Mouse (Mus musculus) C2C12 (cell line): ENCODE data around the gene Amdhd2. TPM values are rescaled to one million over a fixed set of nuclear protein-coding genes. Genes with fewer than 3 reads are reported as not detected.
"Not testable (repeated sequence)": the region's sequence is repeated elsewhere in the genome, so short reads cannot be mapped to it uniquely, and the experiment has no call there.

ENCODE experiments used
- H3K27me3 ChIP-seq: one replicate; pipeline ENCODE4 v1.6.1; 2011; ENCODE audit not compliant: control insufficient read depth, insufficient read depth, insufficient read length
- H3K36me3 ChIP-seq: one replicate; pipeline ENCODE4 v1.6.1; 2011; ENCODE audit not compliant: control insufficient read depth, insufficient read depth
- H3K4me3 ChIP-seq: one replicate; pipeline ENCODE4 v1.5.1; 2011; ENCODE audit warnings: mild to moderate bottlenecking, control low read depth; ENCODE audit not compliant: poor library complexity, insufficient read depth, severe bottlenecking
- H3K79me2 ChIP-seq: one replicate; pipeline ENCODE4 v1.6.1; 2011; ENCODE audit not compliant: control insufficient read depth, insufficient read depth
- H3K79me3 ChIP-seq: one replicate; pipeline ENCODE4 v1.6.1; 2011; ENCODE audit warnings: low read depth, control low read depth
- H3ac ChIP-seq: one replicate; pipeline ENCODE3; 2011; ENCODE audit warnings: low read depth; ENCODE audit not compliant: control insufficient read depth, insufficient read length
- CEBPB ChIP-seq: IDR thresholded peaks from one replicate; pipeline ENCODE4 v1.6.1; 2011; ENCODE audit warnings: low read depth, mild to moderate bottlenecking, control low read depth, moderate library complexity
- CTCF ChIP-seq: IDR thresholded peaks from one replicate; pipeline ENCODE4 v1.5.1; 2011; ENCODE audit not compliant: control insufficient read depth, insufficient read depth, insufficient read length
- FOSL1 ChIP-seq: IDR thresholded peaks from one replicate; pipeline ENCODE4 v1.8.0; 2011; ENCODE audit warnings: mild to moderate bottlenecking, low read length; ENCODE audit not compliant: poor library complexity, insufficient read depth, severe bottlenecking
- MAX ChIP-seq: IDR thresholded peaks from one replicate; pipeline ENCODE4 v1.6.1; 2011; ENCODE audit warnings: mild to moderate bottlenecking, control low read depth
- MYOD1 ChIP-seq: IDR thresholded peaks from one replicate; pipeline ENCODE4 v1.6.1; 2011; ENCODE audit warnings: low read depth; ENCODE audit not compliant: control insufficient read depth, insufficient read length
- MYOG ChIP-seq: IDR thresholded peaks from one replicate; pipeline ENCODE4 v1.6.1; 2011; ENCODE audit not compliant: control insufficient read depth, insufficient read length; ENCODE audit errors: extremely low read depth
- USF1 ChIP-seq: IDR thresholded peaks from one replicate; pipeline ENCODE4 v1.6.1; 2011; ENCODE audit warnings: low read depth, mild to moderate bottlenecking, control low read depth, moderate library complexity
- polyA plus RNA-seq: library from polyadenylated mRNA; unstranded; fragments of >200 nt; fragmentation: generic; extraction: Trizol; gene quantifications from one replicate; pipeline ENCODE4 v1.2.1, GENCODE M21; 2012; ENCODE audit warnings: missing spikeins

Amdhd2 gene
- polyA plus RNA-seq, 1 experiment: 41.9 TPM

DNA sequence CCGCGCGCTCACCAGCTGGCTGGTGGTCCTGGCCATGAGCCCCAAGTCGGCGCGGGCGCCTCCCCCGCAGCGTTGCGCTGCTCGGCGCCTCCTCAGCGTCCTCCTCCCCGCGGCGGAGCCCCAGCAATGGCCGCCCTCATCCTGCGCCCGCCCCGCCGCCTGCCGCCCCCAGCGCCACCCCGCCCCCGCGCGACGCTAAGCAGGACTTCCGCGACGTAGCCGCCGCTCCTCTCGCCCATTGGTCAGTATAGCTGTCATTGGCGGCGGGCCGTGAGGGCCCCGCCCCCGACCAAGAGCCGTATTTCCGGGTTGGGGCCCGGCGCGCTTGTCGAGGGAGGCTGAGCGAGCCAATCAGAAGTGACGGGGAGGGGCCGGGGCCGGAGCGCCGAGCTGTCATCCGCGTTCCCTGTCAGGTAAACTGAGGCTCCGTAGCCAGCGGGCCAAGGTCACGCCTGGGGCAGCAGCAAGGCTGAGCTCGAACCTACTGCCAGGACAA lies 22.1 kb downstream of the Amdhd2 start:
- Histone ChIP-seq H3K79me2 (peaks cover 48% of the 10 kb centered on the region), H3ac (peak overlapping the region; percentile 92), H3K27me3 (no peaks in the 10 kb centered on the region), H3K4me3 (peak overlapping the region; percentile 69), H3K36me3 (peaks cover 8% of the 10 kb centered on the region), H3K79me3 (peaks cover 40% of the 10 kb centered on the region)
- TF ChIP-seq MYOD1 (no peak), CEBPB (no peak), CTCF (no peak), USF1 (no peak), FOSL1 (no peak), MYOG (no peak), MAX (no peak)

DNA sequence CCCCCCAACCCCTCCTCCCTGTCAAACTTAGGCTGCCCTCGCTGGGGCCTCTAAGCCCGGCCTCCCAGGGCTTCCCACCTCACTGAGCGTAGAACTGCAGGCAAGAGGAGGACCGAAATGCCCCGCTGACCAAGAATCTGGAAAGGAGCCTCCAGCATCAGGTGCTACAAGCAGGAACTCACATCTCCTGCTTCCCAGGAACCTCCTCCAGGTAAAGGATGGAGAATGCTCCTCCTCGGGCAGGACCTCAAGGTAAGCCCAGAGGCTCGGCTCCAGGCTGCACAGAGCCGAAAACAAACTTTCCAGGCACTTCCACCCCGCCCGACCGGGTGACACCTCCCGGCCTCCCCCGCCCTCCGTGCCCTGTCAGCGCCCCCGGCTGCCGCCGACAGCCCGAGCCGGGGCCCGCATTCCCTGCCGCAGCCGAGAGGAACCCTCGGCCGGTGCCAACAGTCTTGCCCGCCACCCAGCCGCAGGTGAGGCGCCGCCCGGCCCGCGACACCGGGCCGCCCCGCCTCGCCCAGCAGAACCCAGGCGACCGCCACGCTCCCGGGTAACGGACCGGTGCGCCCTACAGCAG lies 22.6 kb downstream of the Amdhd2 start:
- H3K79me3 ChIP-seq: peaks cover 43% of the 10 kb centered on the region
- peaks cover 8% of the 10 kb centered on the region for H3K36me3 ChIP-seq
- H3K4me3 ChIP-seq: peak overlapping the region; percentile 69
- H3K79me2 ChIP-seq: peaks cover 53% of the 10 kb centered on the region
- TF ChIP-seq MYOG (no peak), MYOD1 (no peak), CTCF (no peak), CEBPB (no peak), MAX (no peak), FOSL1 (no peak), USF1 (no peak)
- H3ac ChIP-seq: peak overlapping the region; percentile 92
- no peaks in the 10 kb centered on the region for H3K27me3 ChIP-seq

DNA sequence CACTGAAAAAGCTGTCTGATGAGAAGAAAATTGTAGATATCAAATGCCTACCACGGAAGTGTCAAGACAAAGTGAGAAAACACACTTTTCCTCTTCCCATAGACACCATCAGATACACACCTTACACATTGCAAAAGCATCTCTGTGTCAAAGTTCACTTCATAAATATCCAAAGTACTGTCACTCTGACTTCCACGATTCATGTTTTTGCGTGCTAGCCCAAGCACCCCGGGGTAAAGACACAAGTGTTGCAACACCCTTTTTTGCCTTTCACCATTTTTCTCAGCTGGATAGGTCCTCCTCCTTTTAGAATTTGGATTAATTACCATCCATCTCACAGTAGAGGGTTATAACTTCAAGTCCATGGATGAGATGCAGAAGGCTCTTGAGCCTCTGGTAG lies 23.6 kb downstream of the Amdhd2 start:
- H3ac ChIP-seq: no peak overlapping the region
- H3K79me3 ChIP-seq: peaks cover 43% of the 10 kb centered on the region
- peaks cover 58% of the 10 kb centered on the region for H3K79me2 ChIP-seq
- TF ChIP-seq USF1: no peak
- TF ChIP-seq CTCF: no peak
- no peak for TF ChIP-seq MAX
- TF ChIP-seq MYOG: no peak
- TF ChIP-seq MYOD1: no peak
- H3K36me3 ChIP-seq: peaks cover 8% of the 10 kb centered on the region
- no peak overlapping the region for H3K4me3 ChIP-seq
- H3K27me3 ChIP-seq: no peaks in the 10 kb centered on the region

DNA sequence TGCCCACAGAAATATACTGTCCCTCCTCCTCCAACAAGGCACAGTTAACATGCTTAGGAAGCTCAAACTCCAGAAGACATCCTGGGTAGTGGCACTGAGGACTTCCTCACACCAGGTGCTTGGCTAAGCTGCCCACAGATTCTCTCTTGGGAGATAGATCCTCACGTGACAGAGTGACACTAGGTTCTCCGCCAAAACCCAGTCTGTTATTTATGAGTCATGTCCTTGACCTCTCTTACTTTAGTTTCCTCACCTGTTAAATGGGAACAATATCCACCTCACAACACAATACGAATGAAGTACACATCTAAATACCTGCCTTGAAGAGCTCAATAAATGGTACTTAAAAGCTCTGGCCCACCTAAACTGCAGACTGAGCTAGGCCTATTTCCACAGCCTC lies 24.3 kb downstream of the Amdhd2 start:
- Histone ChIP-seq H3K79me2 (peaks cover 65% of the 10 kb centered on the region), H3K36me3 (peaks cover 8% of the 10 kb centered on the region), H3K27me3 (no peaks in the 10 kb centered on the region), H3ac (no peak overlapping the region), H3K4me3 (no peak overlapping the region), H3K79me3 (peaks cover 47% of the 10 kb centered on the region)
- TF ChIP-seq USF1 (no peak), CEBPB (no peak)

DNA sequence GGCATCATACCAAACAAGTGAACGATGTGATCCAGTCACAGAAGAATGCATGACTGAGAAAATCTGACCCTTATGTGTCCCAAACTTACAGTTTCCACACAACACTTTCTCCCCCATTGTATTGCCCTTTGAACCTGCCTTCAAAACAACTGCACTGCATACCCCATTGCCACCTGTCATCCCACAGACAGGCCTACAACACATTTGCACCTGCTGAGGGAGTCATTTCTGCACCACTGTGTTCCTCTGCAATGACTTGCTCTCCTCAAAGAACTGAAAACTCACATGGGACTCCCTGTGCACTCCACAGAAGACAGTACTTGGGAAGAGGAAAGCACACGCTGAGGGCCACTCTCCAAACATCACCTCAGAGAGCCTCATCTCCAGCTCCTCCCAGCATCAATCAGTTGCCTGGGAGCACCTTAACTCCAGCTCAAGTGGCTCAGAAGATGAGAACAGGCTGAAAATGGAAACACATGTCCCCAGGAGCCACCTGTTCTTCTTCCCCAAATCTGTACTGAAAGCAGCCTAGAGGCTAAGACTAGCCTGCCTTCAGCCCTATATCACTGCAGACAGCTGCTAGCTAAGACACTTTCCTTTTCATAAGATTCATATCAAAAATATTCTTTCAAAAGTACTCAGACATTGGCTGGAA lies 26.2 kb downstream of the Amdhd2 start:
- no peak for TF ChIP-seq CTCF
- TF ChIP-seq MYOD1: no peak
- no peak for TF ChIP-seq MAX
- no peak for TF ChIP-seq MYOG
- no peak for TF ChIP-seq USF1
- TF ChIP-seq FOSL1: no peak
- TF ChIP-seq CEBPB: no peak
- no peak overlapping the region for H3ac ChIP-seq
- H3K36me3 ChIP-seq: peaks cover 8% of the 10 kb centered on the region
- peaks cover 84% of the 10 kb centered on the region for H3K79me2 ChIP-seq
- no peak overlapping the region for H3K4me3 ChIP-seq
- no peaks in the 10 kb centered on the region for H3K27me3 ChIP-seq
- H3K79me3 ChIP-seq: peaks cover 62% of the 10 kb centered on the region

DNA sequence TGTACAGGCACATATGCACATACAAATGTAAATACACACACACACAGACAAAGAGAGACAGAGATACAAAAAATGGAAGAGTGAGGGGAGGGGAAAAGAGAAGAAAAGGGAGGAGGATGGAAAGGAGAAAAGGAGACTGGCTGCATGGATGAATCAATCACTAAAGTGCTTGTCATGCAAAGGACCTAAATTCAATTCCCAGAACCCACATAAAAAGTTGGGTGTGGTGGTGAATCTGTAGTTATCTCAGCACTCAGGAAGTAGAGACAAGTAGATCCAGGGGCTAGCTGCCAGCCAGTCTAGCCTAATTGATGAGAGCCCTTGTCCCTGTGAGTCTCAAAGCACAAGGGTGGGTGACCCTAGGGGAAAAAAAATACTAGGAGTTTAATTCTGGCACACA lies 29.5 kb downstream of the Amdhd2 start:
- Histone ChIP-seq H3ac (no peak overlapping the region), H3K4me3 (no peak overlapping the region), H3K27me3 (no peaks in the 10 kb centered on the region), H3K79me3 (peaks cover 71% of the 10 kb centered on the region), H3K36me3 (peaks cover 8% of the 10 kb centered on the region), H3K79me2 (peaks cover 95% of the 10 kb centered on the region)
- no peak for TF ChIP-seq CTCF
- TF ChIP-seq MYOD1: no peak
- no peak for TF ChIP-seq FOSL1
- no peak for TF ChIP-seq USF1
- TF ChIP-seq CEBPB: no peak
- no peak for TF ChIP-seq MAX
- TF ChIP-seq MYOG: no peak

DNA sequence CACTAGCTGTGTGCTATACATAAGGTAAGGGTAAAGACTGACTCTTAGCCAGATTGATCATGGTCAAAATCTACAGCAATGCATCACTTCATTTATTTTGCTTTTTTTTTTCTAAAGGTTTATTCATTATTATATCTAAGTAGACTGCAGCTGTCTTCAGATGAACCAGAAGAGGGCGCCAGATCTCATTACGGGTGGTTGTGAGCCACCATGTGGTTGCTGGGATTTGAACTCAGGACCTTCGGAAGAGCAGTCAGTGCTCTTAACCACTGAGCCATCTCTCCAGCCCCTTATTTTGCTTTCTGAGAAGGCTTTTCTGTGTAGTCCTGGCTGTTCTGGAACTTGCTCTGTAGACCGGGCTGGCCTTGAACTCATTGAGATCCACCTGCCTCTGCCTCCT lies 30.6 kb downstream of the Amdhd2 start:
- H3K79me3 ChIP-seq: peaks cover 68% of the 10 kb centered on the region
- H3K36me3 ChIP-seq, H3ac ChIP-seq, H3K4me3 ChIP-seq, H3K27me3 ChIP-seq: not testable (repeated sequence)
- peaks cover 95% of the 10 kb centered on the region for H3K79me2 ChIP-seq
